Mouse (Mus musculus) brain, adult 2 months (tissue): ENCODE results near the gene Esrp2.
A peak's percentile ranks its signal among the peaks of the same experiment; 100 is the strongest.

Experiments used
- DNase-seq: peaks from one replicate; pipeline ENCODE4 v3.0.0; 2011; ENCODE audit warnings: low read depth, low spot score

Gene Esrp2

DNA sequence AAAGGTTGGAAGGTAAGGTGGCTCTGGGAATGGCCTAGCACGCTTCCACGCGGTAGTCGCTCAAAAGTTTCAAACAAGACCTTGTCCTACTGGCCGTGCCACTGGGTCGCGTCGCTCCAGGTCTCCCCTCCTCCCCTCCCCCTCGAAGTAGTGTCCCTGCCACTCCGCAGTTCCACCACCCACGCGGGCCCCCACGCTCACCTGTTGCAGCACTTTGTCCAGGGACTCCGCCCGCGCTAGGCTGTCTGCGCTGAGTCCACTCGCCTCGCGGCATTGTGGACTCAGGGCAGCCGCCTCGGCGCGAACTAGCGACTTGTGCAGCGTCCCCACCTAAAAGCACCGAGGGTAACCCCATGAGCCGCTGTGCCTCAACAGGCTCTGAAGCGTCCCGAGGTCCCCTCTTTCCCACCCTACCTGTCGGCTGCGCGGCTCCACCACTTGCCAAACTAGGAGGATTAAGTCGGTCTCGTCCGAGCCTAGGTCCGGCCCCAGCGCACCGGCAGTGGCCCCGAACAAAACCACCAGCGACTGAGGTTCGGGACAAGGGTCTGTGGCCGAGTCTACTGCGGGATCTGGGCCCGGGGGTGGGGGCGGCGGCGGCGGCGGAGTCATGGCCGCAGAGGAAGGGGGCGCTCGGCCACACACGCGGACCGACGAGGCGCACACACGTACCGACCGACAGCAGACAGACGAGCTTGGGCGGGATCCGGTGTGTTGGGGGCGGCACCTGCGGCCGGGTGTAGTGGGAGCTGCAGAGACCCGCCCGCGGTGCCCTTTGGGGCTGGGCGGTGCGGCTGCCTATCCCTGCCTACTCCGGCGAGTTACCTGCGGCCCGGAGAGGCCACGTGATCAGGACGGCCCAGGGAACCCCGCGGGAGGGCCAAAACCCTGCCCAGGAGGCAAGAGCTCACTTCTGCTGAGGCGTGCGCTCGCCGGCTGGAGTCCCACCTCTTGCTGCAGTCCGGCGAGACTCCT, at the start of gene Esrp2:
Gene Esrp2 (minus strand): TSS at position 819 of the 975 bp plus-strand sequence.
- no peak for DNase-seq

DNA sequence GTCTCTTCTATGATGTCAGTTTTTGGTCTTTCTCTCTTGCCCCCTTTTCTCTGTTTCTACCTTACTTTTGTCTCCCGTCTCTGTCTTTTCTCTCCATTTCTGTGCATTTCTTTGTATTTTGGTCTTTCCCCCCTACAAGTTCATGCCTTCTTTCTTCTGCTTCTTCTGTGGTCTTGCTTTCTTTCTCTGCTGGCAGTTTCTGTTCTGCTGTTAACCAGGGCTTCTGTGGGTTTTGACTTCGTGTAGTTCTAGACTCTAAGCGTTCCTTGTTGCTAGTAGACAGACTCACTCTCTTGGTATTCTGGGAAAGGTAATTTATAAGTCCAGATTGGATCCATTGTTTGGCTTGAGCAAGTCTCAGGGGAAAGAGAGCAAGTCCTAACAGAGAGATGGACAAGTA, 49.6 kb upstream of the Esrp2 start:
- no peak for DNase-seq

DNA sequence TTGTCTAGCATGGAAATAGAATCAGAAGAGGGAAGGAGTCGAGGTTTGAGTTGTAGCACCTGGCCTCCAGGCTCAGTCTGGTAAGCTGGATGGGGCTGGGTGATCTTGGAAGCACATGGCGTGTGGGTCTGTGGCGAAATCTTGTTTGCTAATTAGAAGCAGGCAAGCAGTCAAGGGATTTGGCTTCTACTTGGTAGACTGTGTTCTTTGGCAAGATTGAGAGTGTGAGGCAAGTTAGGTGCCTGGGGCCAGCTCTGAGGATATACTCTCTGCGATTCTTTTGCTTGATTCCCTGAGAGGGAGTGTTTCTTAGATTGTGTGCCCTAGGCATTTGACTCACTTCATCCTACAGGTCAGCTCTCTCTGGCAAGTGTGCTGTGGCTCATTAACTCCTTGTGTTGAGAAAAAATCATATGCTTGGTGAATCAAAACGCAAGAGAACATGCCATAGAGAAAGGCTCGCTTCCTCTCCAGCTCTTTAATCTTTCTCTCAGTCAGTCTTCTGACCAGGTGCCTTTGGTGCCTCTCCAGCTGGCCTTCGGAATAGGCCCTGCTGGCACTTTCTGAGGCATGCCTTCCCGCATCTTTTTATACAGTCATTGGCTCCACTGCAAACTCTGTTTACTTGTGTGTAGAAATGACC, 49.0 kb upstream of the Esrp2 start:
- peak; percentile 74 for DNase-seq

DNA sequence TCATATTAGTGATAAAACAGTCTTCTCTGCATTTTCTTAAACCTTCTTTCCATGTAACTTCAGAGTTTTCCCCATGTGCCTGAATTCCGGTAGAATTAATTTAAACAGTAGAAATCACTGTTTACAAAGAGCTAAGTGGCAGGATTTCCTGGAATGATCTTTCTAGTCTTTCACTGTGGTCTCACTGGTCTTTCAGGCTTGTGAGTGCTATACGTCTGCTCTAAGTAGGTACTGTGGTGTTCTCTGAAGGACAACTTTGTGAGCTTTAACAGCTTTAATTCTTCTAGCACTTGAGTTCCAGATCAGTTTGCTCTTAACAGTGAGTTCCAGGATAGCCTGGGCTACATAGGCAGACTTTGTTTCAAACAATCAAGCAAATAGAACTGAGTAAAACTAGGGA, 41.7 kb upstream of the Esrp2 start:
- DNase-seq, result no peak

DNA sequence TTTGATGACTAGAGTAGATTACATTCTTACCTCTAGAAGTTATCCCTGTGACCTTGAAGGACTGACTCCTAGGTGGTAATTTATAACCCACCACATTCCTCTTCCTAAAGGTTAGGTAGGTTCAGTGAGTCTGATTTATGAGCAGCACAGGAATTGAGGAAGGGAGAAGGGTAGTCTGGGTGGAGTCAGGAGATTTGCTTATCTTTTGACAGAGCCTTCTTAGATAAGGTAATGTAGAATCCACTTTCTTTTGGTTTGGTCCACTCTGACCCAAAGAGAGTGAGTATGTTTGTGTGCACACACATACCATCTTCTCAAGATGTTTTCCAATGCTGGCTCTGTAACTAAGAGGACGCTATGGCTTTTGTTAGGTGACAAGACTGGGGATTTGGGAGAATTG, 40.8 kb upstream of the Esrp2 start:
- no peak for DNase-seq

DNA sequence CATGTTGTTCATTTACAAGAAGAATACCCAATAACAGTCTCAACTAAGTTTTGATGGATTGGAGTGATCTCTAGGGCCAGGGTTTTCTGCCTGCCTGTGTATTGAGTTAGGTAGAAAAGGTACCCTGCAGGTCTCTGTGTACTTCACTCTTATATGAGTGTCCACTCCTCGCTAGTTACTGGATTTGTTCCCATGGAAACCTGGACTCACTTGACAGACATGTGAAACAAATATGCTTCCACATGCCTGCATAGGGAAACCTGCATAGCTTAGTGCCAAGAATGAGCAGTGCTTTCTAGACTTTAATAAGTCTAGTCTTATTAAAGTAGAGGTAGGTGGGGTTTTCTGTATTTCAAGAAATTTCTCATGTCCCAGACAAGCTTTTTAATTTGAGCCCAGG, 40.1 kb upstream of the Esrp2 start:
- no peak for DNase-seq

DNA sequence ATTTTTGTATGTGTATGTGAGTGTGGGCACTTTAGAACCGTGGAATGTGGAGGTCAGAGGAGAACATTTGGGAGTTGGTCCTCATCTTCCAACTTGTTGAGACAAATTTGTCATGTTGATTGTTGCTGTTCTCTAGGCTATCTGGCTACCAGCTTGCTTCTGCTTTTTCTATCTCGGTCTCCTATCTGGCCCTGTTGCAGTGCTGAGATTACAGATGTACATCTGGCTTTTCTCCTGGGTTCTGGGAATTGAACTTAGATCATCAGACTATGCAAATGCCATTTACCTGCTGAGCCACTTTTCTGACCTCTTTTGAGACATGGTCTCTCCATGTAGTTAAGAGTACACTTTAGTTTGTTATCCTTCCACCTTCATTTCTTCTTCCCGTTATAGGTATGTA, 36.8 kb upstream of the Esrp2 start:
- DNase-seq, result no peak

DNA sequence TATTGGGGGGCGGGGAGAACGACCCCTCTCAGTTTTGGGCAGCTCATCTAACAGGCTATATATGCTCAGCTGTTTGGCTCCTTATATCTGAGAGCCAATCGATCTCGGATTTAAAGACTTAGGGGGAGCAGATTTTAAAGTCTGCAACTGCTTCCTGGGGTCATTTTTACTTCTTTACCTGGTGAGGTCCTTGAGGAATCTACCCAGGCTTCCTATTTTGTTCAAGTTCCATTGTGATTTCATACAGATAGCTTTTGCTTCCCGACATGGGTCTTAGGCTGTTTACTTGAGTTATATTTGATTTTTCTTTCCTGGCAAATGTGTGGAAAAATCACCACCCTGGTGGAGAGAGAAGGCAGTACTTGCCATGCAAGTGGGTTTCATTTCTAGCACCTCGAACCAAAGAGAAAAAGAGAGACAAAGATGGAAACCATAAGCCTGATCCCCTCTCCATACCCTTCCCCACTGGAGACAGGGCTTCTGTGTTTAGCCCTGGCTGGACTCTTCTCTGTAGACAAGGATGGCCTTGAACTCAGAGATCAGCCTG, 33.2 kb upstream of the Esrp2 start:
- DNase-seq, result no peak

DNA sequence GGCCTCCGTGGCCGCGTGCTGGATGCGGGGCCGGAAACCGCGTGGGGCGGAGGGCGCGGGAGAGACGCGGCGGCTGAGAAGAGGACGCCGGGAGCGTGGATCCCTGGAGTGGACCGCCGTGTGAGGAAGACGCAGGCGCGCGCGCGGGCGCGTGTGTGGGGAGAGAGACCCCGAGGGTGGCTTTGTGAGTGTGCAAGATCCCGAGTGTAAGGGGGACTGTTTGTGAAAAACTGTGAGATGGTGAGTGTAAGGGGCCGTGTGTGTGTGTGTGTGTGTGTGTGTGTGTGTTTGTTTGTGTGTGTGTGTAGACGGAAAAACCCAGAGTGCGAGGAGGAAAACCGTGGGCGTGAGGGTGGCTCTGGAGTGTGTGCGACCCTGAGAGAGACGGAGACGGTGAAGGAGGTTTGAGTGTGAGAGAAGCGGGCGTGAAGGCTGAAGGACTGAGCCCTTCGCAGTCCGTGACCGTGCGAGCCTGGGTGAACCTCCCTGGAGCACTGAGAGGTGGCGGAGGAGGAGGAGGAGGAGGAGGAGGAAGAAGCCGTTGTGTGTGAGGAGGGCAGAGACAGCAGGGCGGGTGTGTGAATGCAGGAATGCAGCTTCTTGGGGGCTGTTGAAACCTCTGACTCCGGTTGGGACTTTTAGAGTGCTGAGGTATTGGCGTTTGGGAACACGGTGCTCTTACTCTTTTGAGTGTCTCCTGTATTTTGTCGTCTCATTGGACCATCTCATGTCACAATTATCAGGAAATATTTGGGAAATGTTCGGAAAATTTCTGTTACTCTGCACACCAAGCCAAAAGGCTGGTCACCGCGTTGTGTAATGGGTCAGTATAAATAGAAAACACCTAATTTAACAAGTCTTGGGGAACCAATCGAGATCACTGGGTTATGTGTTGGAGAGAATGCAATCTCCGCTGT, 32.5 kb upstream of the Esrp2 start:
- peak; percentile 53 for DNase-seq

DNA sequence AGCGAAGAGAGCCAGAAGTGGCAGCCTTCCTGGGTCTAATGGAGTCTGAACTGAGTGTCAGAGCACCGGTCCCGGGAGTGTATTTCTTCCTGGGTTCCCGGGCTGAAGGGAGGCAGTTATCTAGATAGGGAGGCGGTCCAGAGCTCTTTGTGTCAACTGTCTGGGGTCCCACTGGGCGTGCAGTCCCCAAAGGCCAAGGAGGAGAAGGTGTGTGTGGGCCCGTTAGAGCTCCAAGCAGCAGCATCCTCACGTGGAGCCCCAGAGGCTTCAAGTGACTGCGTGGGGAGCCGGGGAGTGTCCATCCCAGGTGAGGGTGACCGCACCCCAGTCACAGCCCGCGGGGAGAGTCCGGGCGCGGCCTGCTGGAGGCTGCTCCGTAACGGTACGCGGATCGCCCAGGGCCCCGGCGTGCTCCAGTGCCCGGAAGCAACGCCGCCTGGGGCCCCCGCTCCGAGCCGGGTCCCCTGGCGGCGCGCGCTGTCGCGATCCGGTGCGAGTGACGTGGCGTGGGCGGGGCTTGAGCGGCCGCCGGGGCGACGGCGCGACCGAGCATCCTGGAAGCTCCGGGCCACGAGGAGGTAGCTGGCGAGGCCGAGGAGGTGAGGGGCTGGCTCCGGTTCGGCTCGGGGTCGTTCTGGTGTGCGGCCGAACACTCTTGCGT, 31.7 kb upstream of the Esrp2 start, which contains the start of gene Slc7a6:
Gene Slc7a6 (plus strand): TSS at position 502 of the 661 bp plus-strand sequence.
- peak; percentile 91 for DNase-seq

DNA sequence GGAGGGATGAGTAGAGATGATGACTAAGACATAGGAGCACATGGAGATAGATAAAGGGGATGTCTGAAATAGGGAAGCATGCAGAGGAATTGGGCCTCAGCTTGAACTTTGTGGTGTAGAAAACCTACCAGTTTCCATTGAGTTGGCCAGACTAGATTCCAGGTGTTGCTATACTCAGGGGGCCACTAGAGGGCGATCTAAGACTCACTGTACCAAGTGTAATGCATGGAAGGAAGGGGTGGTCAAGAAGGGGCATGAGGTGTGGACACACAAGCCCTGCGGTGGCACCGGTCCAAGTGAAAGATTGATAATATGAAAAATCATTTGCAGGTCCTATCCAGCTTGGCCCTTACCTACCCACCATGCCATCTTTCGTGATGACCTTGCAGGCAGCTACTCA, 28.7 kb upstream of the Esrp2 start:
- peak; percentile 81 for DNase-seq

DNA sequence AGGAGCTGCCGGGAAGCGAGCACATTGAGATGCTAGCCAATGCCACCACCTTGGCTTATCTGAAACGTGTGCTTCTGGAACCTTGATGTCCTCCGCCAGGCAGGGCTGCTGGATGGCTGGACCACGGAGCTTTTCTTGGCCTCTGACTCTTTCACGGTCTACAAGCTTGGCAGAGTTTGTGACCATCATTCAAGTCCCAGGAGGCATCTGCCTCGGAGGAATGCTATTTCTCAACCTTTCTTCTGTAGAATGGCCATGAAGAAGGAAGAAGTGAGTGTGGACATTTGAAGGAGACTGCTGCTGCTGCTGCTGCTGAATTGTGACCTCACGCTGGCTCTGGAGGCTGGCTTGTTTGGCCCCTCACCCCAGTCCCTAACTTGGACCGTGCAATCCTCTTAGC, 26.5 kb upstream of the Esrp2 start:
- DNase-seq, result no peak

DNA sequence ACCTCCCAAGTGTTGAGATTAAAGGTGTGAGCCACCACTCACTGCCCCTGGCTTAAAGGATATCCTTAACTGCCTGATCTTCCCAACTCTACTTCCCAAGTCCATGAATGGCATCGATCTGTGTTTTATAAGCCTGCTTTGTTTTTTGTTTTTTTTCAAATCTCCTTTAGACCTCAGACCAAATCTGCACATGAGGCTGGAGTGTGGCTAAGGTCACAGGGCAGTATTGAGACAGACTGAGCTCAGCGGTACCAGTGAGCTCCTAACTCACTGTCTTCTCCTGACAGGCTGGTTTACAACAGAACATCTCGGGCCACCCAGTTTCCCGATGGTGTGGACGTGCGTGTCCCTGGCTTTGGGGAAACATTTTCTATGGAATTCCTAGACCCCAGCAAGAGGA, 23.1 kb upstream of the Esrp2 start:
- no peak for DNase-seq

DNA sequence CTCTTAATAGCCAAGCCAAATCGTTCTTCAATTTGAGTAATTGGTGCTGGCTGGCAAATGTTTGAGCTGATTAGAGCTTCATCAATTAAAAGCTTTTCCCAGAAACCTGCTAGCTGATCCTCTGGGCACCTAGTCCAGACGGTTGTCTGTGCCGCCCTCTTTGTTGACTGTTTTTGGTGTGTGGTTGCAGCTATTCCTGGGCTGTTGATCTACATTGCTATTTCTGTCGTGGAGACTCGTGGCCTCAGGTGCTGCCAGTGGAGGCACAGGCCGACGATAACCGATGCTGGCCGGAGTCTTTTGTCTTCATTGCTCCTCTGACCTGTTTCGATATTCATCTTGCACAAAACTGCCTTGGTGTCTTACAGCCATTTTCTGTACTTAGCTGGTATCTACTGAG, 21.6 kb upstream of the Esrp2 start:
- DNase-seq, result no peak

DNA sequence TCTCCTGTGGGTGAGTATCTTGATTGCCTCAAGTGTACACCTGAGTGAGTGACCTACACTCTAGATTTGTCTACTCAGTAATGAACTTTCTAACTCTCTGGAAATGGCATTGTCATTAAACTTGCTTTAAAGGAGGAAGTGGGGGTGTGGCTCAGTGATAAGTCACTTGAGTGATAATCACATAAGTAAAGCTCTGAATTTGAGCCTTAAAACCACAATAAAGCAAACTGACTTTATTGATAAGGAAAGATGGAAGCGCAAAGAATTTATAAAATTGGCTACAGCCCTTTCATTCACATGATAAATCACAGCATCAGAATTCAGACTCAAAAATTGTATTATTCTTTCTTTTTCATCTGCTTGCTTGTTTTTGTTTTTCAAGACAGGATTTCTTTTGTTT, 20.6 kb upstream of the Esrp2 start:
- no peak for DNase-seq

DNA sequence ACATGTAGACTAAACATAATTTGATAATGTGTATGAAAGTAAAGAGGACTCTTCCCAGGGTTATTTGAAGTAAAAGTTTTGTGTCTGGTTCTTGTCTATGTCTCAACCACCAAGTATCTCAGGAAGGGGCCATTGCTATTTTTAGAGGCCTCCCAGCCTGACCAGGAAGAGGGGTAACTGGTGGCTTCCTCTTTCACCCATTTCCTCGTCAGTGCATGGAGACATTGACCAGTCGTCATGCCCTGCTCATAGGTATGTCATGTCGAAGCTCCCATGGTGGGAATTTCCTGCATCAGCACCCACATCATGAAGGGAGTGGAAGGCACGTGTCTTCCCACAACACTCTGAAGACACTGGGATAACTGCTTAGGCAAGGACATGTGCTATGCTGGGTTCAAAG, 16.1 kb upstream of the Esrp2 start:
- peak; percentile 36 for DNase-seq

DNA sequence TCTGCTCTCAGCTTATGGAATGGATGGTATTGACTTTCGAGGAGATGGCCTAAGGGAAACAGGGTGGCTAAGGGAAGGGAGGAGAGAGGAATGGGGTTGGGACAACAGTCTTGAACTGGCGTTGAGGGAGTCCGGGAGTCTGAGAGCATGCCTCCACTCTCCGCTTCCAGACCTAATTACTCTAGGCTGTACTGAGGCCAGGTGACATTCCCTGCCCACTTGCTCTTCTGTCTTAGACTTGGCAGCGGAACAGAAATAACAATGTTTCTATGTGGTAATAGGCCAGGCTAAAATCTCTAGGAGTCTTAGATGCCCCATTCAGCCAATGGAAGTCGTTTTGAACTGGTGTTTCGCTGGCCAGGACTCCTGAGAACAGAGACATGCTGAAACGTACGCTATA, 14.3 kb upstream of the Esrp2 start:
- DNase-seq, result no peak

DNA sequence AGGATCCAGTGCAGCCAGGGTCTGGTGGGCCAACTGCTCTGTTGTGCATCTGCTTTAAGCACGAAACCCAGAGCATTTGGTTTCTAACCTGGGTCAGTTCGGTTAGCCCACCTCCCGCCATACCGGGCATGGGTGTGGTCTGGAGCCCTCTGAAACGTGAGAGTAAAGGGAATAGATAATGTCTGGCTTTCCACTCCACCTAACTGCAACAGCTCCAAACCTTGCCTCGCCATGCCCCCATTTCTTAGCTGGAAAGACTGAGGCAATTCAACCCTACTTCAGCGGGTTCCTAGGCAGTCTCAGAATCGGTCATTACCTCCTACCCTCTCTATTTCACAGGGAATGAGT, 13.9 kb upstream of the Esrp2 start:
- no peak for DNase-seq

DNA sequence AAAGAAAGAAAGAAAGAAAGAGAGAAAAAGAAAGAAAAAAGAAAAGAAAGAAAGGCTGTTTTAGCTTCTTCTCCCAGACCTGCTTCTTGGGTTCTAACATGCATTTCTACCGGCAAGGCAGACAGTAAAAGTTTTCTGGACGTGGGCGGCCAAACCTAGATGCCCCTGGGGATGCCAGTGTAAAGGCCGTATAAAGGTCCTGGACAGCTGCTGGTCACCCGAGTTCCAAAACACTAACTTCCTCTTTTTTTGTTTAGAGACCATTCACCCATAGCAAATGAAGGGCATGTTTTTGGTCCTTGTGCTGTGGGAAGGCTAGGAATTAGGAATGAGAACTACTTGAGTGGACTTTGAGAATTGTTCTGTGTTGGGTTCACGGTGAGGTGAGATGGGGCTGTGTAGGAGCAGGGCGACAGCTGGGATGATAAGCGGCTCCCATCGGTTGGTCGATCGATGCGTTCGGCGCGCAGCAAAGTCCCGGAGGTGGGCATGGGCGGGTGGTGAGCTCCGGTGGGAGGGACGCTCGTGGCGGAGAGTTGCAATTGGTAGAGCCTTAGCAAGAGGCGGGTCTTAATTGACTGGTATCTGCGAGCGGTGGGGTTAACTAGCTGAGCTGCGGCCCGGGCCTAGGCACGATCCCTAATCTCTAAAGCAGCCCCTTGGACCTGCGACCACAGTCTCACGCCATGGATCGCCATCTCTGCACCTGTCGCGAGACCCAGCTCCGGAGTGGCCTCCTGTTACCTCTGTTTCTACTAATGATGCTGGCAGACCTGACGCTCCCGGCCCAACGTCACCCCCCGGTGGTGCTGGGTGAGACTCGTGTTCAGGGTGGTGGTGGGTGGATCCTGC, 13.3 kb upstream of the Esrp2 start, which contains the start of gene Pla2g15:
Gene Pla2g15 (plus strand): TSS at position 599 of the 852 bp plus-strand sequence.
- peak; percentile 98 for DNase-seq

DNA sequence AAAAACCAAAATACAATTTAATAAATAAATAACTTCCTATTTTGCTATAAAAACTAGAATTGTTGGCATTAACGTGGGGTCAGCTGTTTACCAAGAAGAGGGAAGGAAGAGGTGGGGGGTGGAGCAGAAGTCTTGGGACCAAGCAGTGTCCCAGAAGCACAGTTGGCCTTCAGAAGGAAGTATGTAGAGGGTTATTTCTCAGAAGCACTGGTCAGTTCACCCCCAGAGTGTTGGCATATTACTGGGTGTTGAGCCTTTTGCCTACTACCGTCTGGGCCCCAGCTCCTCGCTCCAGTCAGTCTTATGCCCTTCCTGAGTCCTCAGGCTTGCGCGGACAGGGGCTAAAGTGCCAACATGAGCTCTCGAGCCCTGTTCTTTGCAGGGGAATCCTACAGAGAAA, 12.3 kb upstream of the Esrp2 start:
- DNase-seq, result peak; percentile 31
